Mouse (Mus musculus): ENCODE results near the gene Mau2. TPM values are rescaled to one million over a fixed set of nuclear protein-coding genes. Genes with fewer than 3 reads are reported as not detected.
"Not testable (repeated sequence)": the region's sequence is repeated elsewhere in the genome, so short reads cannot be mapped to it uniquely, and the experiment has no call there.

The Mau2 gene
- polyA plus RNA-seq, 1 experiment from 2014 or later: 55.1 TPM

- H3K9me3 ChIP-seq (ENCODE audit: control insufficient read depth, low read length); H3K27me3 ChIP-seq (ENCODE audit: control insufficient read depth, insufficient read depth, low read depth, low read length); ATAC-seq (ENCODE audit: low read depth); H3K36me3 ChIP-seq (ENCODE audit: control insufficient read depth, insufficient read depth, low read length); H3K4me3 ChIP-seq (ENCODE audit: low read length); H3K27ac ChIP-seq (ENCODE audit: low read length); H3K4me1 ChIP-seq (replicated peaks; ENCODE audit: control insufficient read depth, insufficient read depth, low read length); H3K9ac ChIP-seq (ENCODE audit: low read length); H3K4me2 ChIP-seq (ENCODE audit: low read depth, low read length): not testable (repeated sequence)
- 92% methylated on average over 6 of the region's 7 CpGs for WGBS
These were observed 53.6 kb downstream of the Mau2 start for GRCm38 (mm10) chr8:69988936-69989335.

- H3K9ac ChIP-seq (ENCODE audit: low read length): no peak overlapping the region
- no peaks in the 10 kb centered on the region for H3K9me3 ChIP-seq (ENCODE audit: control insufficient read depth, low read length)
- H3K4me1 ChIP-seq (replicated peaks; ENCODE audit: control insufficient read depth, insufficient read depth, low read length): peaks cover 3% of the 10 kb centered on the region; the same call in 1 of the 2 replicates
- no peaks in the 10 kb centered on the region for H3K36me3 ChIP-seq (ENCODE audit: control insufficient read depth, insufficient read depth, low read length)
- H3K4me2 ChIP-seq (ENCODE audit: low read depth, low read length): no peak overlapping the region
- H3K27ac ChIP-seq (ENCODE audit: low read length): peak overlapping the region; percentile 59
- no peak overlapping the region for H3K4me3 ChIP-seq (ENCODE audit: low read length)
- no peaks in the 10 kb centered on the region for H3K27me3 ChIP-seq (ENCODE audit: control insufficient read depth, insufficient read depth, low read depth, low read length)
- no peak for ATAC-seq (ENCODE audit: low read depth)
These were observed 54.8 kb downstream of the Mau2 start for GRCm38 (mm10) chr8:69987744-69988143.

GRCm38 (mm10) chr8:69984876-69985553 lies 57.5 kb downstream of the Mau2 start:
- 80% methylated on average over 2 of the region's 2 CpGs for WGBS

GRCm38 (mm10) chr8:69978456-69978855 lies 64.1 kb downstream of the Mau2 start:
- Histone ChIP-seq H3K27ac (ENCODE audit: low read length) (no peak overlapping the region), H3K9ac (ENCODE audit: low read length) (no peak overlapping the region), H3K36me3 (ENCODE audit: control insufficient read depth, insufficient read depth, low read length) (no peaks in the 10 kb centered on the region; the same call in 1 of the 2 replicates), H3K9me3 (ENCODE audit: control insufficient read depth, low read length) (no peaks in the 10 kb centered on the region), H3K4me2 (ENCODE audit: low read depth, low read length) (no peak overlapping the region), H3K4me3 (ENCODE audit: low read length) (no peak overlapping the region), H3K4me1 (replicated peaks; ENCODE audit: control insufficient read depth, insufficient read depth, low read length) (peaks cover 6% of the 10 kb centered on the region), H3K27me3 (ENCODE audit: control insufficient read depth, insufficient read depth, low read depth, low read length) (no peaks in the 10 kb centered on the region)
- no peak for ATAC-seq (ENCODE audit: low read depth)
- 89% methylated on average over 4 of the region's 4 CpGs for WGBS

More at GRCm38 (mm10) chr8:69984876-69985553, 57.5 kb downstream of the Mau2 start:
- H3K9me3 ChIP-seq (ENCODE audit: control insufficient read depth, low read length): no peaks in the 10 kb centered on the region
- H3K4me1 ChIP-seq (replicated peaks; ENCODE audit: control insufficient read depth, insufficient read depth, low read length): peaks cover 3% of the 10 kb centered on the region; the same call in 1 of the 2 replicates
- no peak overlapping the region for H3K9ac ChIP-seq (ENCODE audit: low read length)
- H3K27ac ChIP-seq (ENCODE audit: low read length): 0 out of 2 replicates have a peak overlapping the region, but pooled peaks have one; percentile 1
- H3K4me3 ChIP-seq (ENCODE audit: low read length): no peak overlapping the region
- no peaks in the 10 kb centered on the region for H3K27me3 ChIP-seq (ENCODE audit: control insufficient read depth, insufficient read depth, low read depth, low read length)
- no peak for ATAC-seq (ENCODE audit: low read depth)
- H3K36me3 ChIP-seq (ENCODE audit: control insufficient read depth, insufficient read depth, low read length): no peaks in the 10 kb centered on the region; the same call in 1 of the 2 replicates
- no peak overlapping the region for H3K4me2 ChIP-seq (ENCODE audit: low read depth, low read length)

- Histone ChIP-seq H3K4me2 (ENCODE audit: low read depth, low read length) (peak overlapping the region; percentile 90), H3K27me3 (ENCODE audit: control insufficient read depth, insufficient read depth, low read depth, low read length) (no peaks in the 10 kb centered on the region), H3K4me1 (replicated peaks; ENCODE audit: control insufficient read depth, insufficient read depth, low read length) (peaks cover 35% of the 10 kb centered on the region), H3K9me3 (ENCODE audit: control insufficient read depth, low read length) (no peaks in the 10 kb centered on the region), H3K27ac (ENCODE audit: low read length) (peak overlapping the region; percentile 58), H3K36me3 (ENCODE audit: control insufficient read depth, insufficient read depth, low read length) (no peaks in the 10 kb centered on the region), H3K9ac (ENCODE audit: low read length) (peak overlapping the region; percentile 96), H3K4me3 (ENCODE audit: low read length) (peak overlapping the region; percentile 96)
- no peak for ATAC-seq (ENCODE audit: low read depth)
- 36% methylated on average over 5 of the region's 5 CpGs for WGBS
These were observed 67.7 kb downstream of the Mau2 start for GRCm38 (mm10) chr8:69974806-69975205.

- ATAC-seq (ENCODE audit: low read depth): peak; percentile 97
- H3K27ac ChIP-seq (ENCODE audit: low read length): peak overlapping the region; percentile 78
- peaks cover 35% of the 10 kb centered on the region for H3K4me1 ChIP-seq (replicated peaks; ENCODE audit: control insufficient read depth, insufficient read depth, low read length)
- WGBS: 0% methylated on average over 44 of the region's 50 CpGs
- no peaks in the 10 kb centered on the region for H3K27me3 ChIP-seq (ENCODE audit: control insufficient read depth, insufficient read depth, low read depth, low read length)
- peak overlapping the region; percentile 96 for H3K4me3 ChIP-seq (ENCODE audit: low read length)
- peak overlapping the region; percentile 96 for H3K9ac ChIP-seq (ENCODE audit: low read length)
- H3K4me2 ChIP-seq (ENCODE audit: low read depth, low read length): peak overlapping the region; percentile 90
- no peaks in the 10 kb centered on the region for H3K9me3 ChIP-seq (ENCODE audit: control insufficient read depth, low read length)
- H3K36me3 ChIP-seq (ENCODE audit: control insufficient read depth, insufficient read depth, low read length): no peaks in the 10 kb centered on the region
These were observed 68.3 kb downstream of the Mau2 start for GRCm38 (mm10) chr8:69974194-69974614.

- H3K27me3 ChIP-seq (ENCODE audit: control insufficient read depth, insufficient read depth, low read depth, low read length): no peaks in the 10 kb centered on the region
- H3K36me3 ChIP-seq (ENCODE audit: control insufficient read depth, insufficient read depth, low read length): no peaks in the 10 kb centered on the region
- peak overlapping the region; percentile 90 for H3K4me2 ChIP-seq (ENCODE audit: low read depth, low read length)
- H3K9me3 ChIP-seq (ENCODE audit: control insufficient read depth, low read length): no peaks in the 10 kb centered on the region
- ATAC-seq (ENCODE audit: low read depth): peak; percentile 49
- H3K27ac ChIP-seq (ENCODE audit: low read length): peak overlapping the region; percentile 78
- peak overlapping the region; percentile 96 for H3K4me3 ChIP-seq (ENCODE audit: low read length)
- peak overlapping the region; percentile 96 for H3K9ac ChIP-seq (ENCODE audit: low read length)
- H3K4me1 ChIP-seq (replicated peaks; ENCODE audit: control insufficient read depth, insufficient read depth, low read length): peaks cover 35% of the 10 kb centered on the region
- under 1% methylated on average over 45 of the region's 68 CpGs for WGBS
These were observed 68.9 kb downstream of the Mau2 start for GRCm38 (mm10) chr8:69973442-69974161.

- peak overlapping the region; percentile 90 for H3K4me2 ChIP-seq (ENCODE audit: low read depth, low read length)
- H3K4me1 ChIP-seq (replicated peaks; ENCODE audit: control insufficient read depth, insufficient read depth, low read length): peaks cover 35% of the 10 kb centered on the region
- no peaks in the 10 kb centered on the region for H3K36me3 ChIP-seq (ENCODE audit: control insufficient read depth, insufficient read depth, low read length)
- no peaks in the 10 kb centered on the region for H3K27me3 ChIP-seq (ENCODE audit: control insufficient read depth, insufficient read depth, low read depth, low read length)
- no peak for ATAC-seq (ENCODE audit: low read depth)
- peak overlapping the region; percentile 96 for H3K4me3 ChIP-seq (ENCODE audit: low read length)
- no peaks in the 10 kb centered on the region for H3K9me3 ChIP-seq (ENCODE audit: control insufficient read depth, low read length)
- WGBS: 11% methylated on average over 7 of the region's 7 CpGs
- H3K27ac ChIP-seq (ENCODE audit: low read length): no peak overlapping the region
- H3K9ac ChIP-seq (ENCODE audit: low read length): peak overlapping the region; percentile 96
These were observed 69.5 kb downstream of the Mau2 start for GRCm38 (mm10) chr8:69973063-69973441.

GRCm38 (mm10) chr8:69970880-69971279 lies 71.7 kb downstream of the Mau2 start:
- Histone ChIP-seq H3K36me3 (ENCODE audit: control insufficient read depth, insufficient read depth, low read length) (no peaks in the 10 kb centered on the region), H3K9ac (ENCODE audit: low read length) (peak overlapping the region; percentile 30; the same call in 1 of the 2 replicates), H3K27ac (ENCODE audit: low read length) (no peak overlapping the region; the same call in 1 of the 2 replicates), H3K4me3 (ENCODE audit: low read length) (no peak overlapping the region), H3K27me3 (ENCODE audit: control insufficient read depth, insufficient read depth, low read depth, low read length) (no peaks in the 10 kb centered on the region), H3K4me2 (ENCODE audit: low read depth, low read length) (no peak overlapping the region), H3K9me3 (ENCODE audit: control insufficient read depth, low read length) (no peaks in the 10 kb centered on the region), H3K4me1 (replicated peaks; ENCODE audit: control insufficient read depth, insufficient read depth, low read length) (peaks cover 35% of the 10 kb centered on the region)
- no peak for ATAC-seq (ENCODE audit: low read depth)
- WGBS: 71% methylated on average over 2 of the region's 2 CpGs

All from lung, embryonic 16.5 days (tissue).